Comparison of ENCODE assay signal across 25 mouse cellular contexts in genomic region chr13:47228626-47229190, GRCm38 (mm10).
A peak's percentile ranks its signal among the peaks of the same experiment; 100 is the strongest.
DNase-seq lines count a peak whose midpoint lies in the region; ATAC-seq and TF ChIP-seq lines count a peak whose summit lies in the region.
"Had no signal": no experiment of that assay in that cellular context is flagged by ENCODE, and none has a peak within 500 bp of the region (broad histone marks: within the 10 kb centered on the region; RNA-seq: fewer than 3 reads in every experiment).

No protein-coding gene starts in this region.

- H3K4me2 ChIP-seq in liver, postnatal 0 days (ENCODE audit: low read depth, low read length) = no peak overlapping the region
- H3K4me2 ChIP-seq in lung, postnatal 0 days (replicated peaks; ENCODE audit: low read depth, low read length) = no peak overlapping the region
- H3K4me2 ChIP-seq in intestine, embryonic 15.5 days (replicated peaks) = no peak overlapping the region
- H3K4me2 ChIP-seq: heart, embryonic 13.5 days; hindbrain, embryonic 12.5 days; hindbrain, embryonic 15.5 days had no signal

- no peak for ATAC-seq in liver, postnatal 0 days
- no peak for ATAC-seq in lung, postnatal 0 days
- ATAC-seq in intestine, embryonic 15.5 days = no peak
- ATAC-seq: CD4-positive, CD25-positive, alpha-beta regulatory T cell, adult 4 months; forebrain, embryonic 14.5 days; forebrain, postnatal 0 days had no signal

- TF ChIP-seq POLR2A in liver, adult 2 months (IDR thresholded peaks at IDR 0.05; ENCODE audit: extremely low read depth, insufficient read depth, low read length) = no peak

- peaks cover 13% of the 10 kb centered on the region for H3K4me1 ChIP-seq in liver, adult 2 months (ENCODE audit: control insufficient read depth, insufficient read depth, low read length)
- peaks cover 4% of the 10 kb centered on the region; the same call in 1 of the 2 replicates for H3K4me1 ChIP-seq in liver, postnatal 0 days (ENCODE audit: insufficient read depth)
- peaks cover 7% of the 10 kb centered on the region; the same call in 1 of the 2 replicates for H3K4me1 ChIP-seq in lung, postnatal 0 days (ENCODE audit: insufficient read depth, low read depth, low read length)
- 0 out of 2 replicates have a peak, but pooled peaks cover 2% of the 10 kb centered on the region for H3K4me1 ChIP-seq in intestine, embryonic 15.5 days (replicated peaks)

- DNase-seq in liver, adult 2 months (ENCODE audit: extremely low read depth, low read depth, low spot score) = peak; percentile 62
- no peak for DNase-seq in liver, postnatal 0 days
- peak; percentile 15 for DNase-seq in lung, postnatal 10 days
- no peak for DNase-seq in lung, postnatal 0 days (ENCODE audit: low spot score)
- DNase-seq in lung, postnatal 14 days = peak; percentile 25
- no peak for DNase-seq in ovary, postnatal 36 days (ENCODE audit: low spot score)
- DNase-seq: adrenal gland, adult 2 months; adrenal gland, postnatal 14 days; cerebellum, adult 18-20 months; cerebellum, adult 9-10 months; cerebellum, postnatal 14 days; forebrain, postnatal 0 days; gastrocnemius, adult 2 months; gastrocnemius, postnatal 14 days; heart, adult 18-20 months; heart, postnatal 14 days; heart, postnatal 4 days had no signal

- no peak overlapping the region for H3K4me3 ChIP-seq in liver, adult 2 months (ENCODE audit: insufficient read depth, low read depth, low read length)
- H3K4me3 ChIP-seq in liver, postnatal 0 days (ENCODE audit: low read depth, low read length) = no peak overlapping the region
- no peak overlapping the region for H3K4me3 ChIP-seq in lung, postnatal 0 days (ENCODE audit: low read depth, low read length)
- H3K4me3 ChIP-seq in macrophage (ENCODE audit: inconsistent target) = no peak overlapping the region
- H3K4me3 ChIP-seq in intestine, embryonic 15.5 days (replicated peaks) = no peak overlapping the region
- H3K4me3 ChIP-seq: gastrocnemius, adult 2 months; heart, embryonic 10.5 days; heart, embryonic 13.5 days; hindbrain, embryonic 12.5 days; hindbrain, embryonic 15.5 days had no signal

- no peak overlapping the region for H3K9ac ChIP-seq in liver, adult 2 months (ENCODE audit: low read depth, low read length)
- no peak overlapping the region for H3K9ac ChIP-seq in liver, postnatal 0 days (replicated peaks)
- H3K9ac ChIP-seq in lung, postnatal 0 days (replicated peaks; ENCODE audit: low read depth) = no peak overlapping the region
- H3K9ac ChIP-seq in intestine, embryonic 15.5 days = no peak overlapping the region
- H3K9ac ChIP-seq: forebrain, postnatal 0 days; heart, embryonic 13.5 days; hindbrain, embryonic 12.5 days; hindbrain, embryonic 15.5 days had no signal

- H3K36me3 ChIP-seq in liver, adult 2 months (ENCODE audit: control insufficient read depth, insufficient read depth, low read length) = peaks cover 24% of the 10 kb centered on the region
- H3K36me3 ChIP-seq in liver, postnatal 0 days (replicated peaks; ENCODE audit: insufficient read depth, low read length) = peaks cover 6% of the 10 kb centered on the region; the same call in 1 of the 2 replicates
- H3K36me3 ChIP-seq in lung, postnatal 0 days (ENCODE audit: insufficient read depth, low read length) = no peaks in the 10 kb centered on the region
- peaks cover 15% of the 10 kb centered on the region for H3K36me3 ChIP-seq in macrophage (ENCODE audit: inconsistent target)
- H3K36me3 ChIP-seq in intestine, embryonic 15.5 days = no peaks in the 10 kb centered on the region
- H3K36me3 ChIP-seq: heart, embryonic 10.5 days; hindbrain, embryonic 12.5 days; hindbrain, embryonic 15.5 days had no signal

- WGBS in liver, adult 2 months = 65% methylated on average over 12 of the region's 12 CpGs
- WGBS in liver, postnatal 0 days (ENCODE audit: insufficient replicate concordance) = 81% methylated on average over 12 of the region's 12 CpGs
- 54% methylated on average over 12 of the region's 12 CpGs for WGBS in lung, postnatal 0 days
- 84% methylated on average over 12 of the region's 12 CpGs for WGBS in macrophage (ENCODE audit: missing documents)
- 86% methylated on average over 12 of the region's 12 CpGs for WGBS in intestine, embryonic 15.5 days

- H3K27me3 ChIP-seq in liver, adult 2 months (ENCODE audit: control insufficient read depth, insufficient read depth, low read length) = no peaks in the 10 kb centered on the region
- H3K27me3 ChIP-seq in liver, postnatal 0 days (ENCODE audit: insufficient read depth, low read length) = no peaks in the 10 kb centered on the region
- H3K27me3 ChIP-seq in lung, postnatal 0 days (replicated peaks; ENCODE audit: insufficient read depth, low read length) = no peaks in the 10 kb centered on the region
- no peaks in the 10 kb centered on the region for H3K27me3 ChIP-seq in intestine, embryonic 15.5 days (replicated peaks)
- H3K27me3 ChIP-seq: heart, embryonic 13.5 days; hindbrain, embryonic 12.5 days; hindbrain, embryonic 15.5 days had no signal

- peaks cover 23% of the 10 kb centered on the region; the same call in 1 of the 2 replicates for H3K79me2 ChIP-seq in liver, adult 2 months (ENCODE audit: control insufficient read depth, insufficient read depth, low read length)
- H3K79me2 ChIP-seq in macrophage (ENCODE audit: inconsistent target) = peaks cover 40% of the 10 kb centered on the region

- no peaks in the 10 kb centered on the region for H3K9me3 ChIP-seq in liver, postnatal 0 days (ENCODE audit: low read length)
- no peaks in the 10 kb centered on the region for H3K9me3 ChIP-seq in lung, postnatal 0 days (ENCODE audit: low read length)
- no peaks in the 10 kb centered on the region for H3K9me3 ChIP-seq in intestine, embryonic 15.5 days
- H3K9me3 ChIP-seq: heart, embryonic 10.5 days; heart, embryonic 13.5 days; hindbrain, embryonic 12.5 days; hindbrain, embryonic 15.5 days had no signal

- H3K27ac ChIP-seq in liver, adult 2 months (replicated peaks; ENCODE audit: insufficient read depth, low read depth, low read length) = peak overlapping the region; percentile 50
- no peak overlapping the region for H3K27ac ChIP-seq in liver, postnatal 0 days (ENCODE audit: low read depth)
- no peak overlapping the region for H3K27ac ChIP-seq in lung, postnatal 0 days (ENCODE audit: low read length)
- peak overlapping the region; percentile 96 for H3K27ac ChIP-seq in macrophage
- H3K27ac ChIP-seq in intestine, embryonic 15.5 days = no peak overlapping the region
- H3K27ac ChIP-seq: gastrocnemius, adult 2 months; heart, embryonic 10.5 days; heart, embryonic 13.5 days; hindbrain, embryonic 12.5 days; hindbrain, embryonic 15.5 days had no signal

- no peak for TF ChIP-seq EP300 in liver, postnatal 0 days (IDR thresholded peaks at IDR 0.05; ENCODE audit: low read depth)
- TF ChIP-seq EP300 in lung, postnatal 0 days (IDR thresholded peaks at IDR 0.05) = no peak

- TF ChIP-seq CTCF in liver, adult 2 months (IDR thresholded peaks at IDR 0.05; ENCODE audit: low read depth, low read length) = no peak
- no peak for TF ChIP-seq CTCF in liver, postnatal 0 days (IDR thresholded peaks at IDR 0.05; ENCODE audit: low read depth)
- TF ChIP-seq CTCF in lung, postnatal 0 days (IDR thresholded peaks at IDR 0.05) = no peak

Comparison
In these comparisons a context has a peak if more than half of its experiments do, and no peak if none do; other contexts are left out.
1. DNase-seq: peak in liver, adult 2 months (single experiment), lung, postnatal 10 days (single experiment) and lung, postnatal 14 days (single experiment); none in liver, postnatal 0 days (single experiment), lung, postnatal 0 days (single experiment) and ovary, postnatal 36 days (single experiment).
2. H3K27ac ChIP-seq: peak in liver, adult 2 months (single experiment) and macrophage (single experiment); none in liver, postnatal 0 days (single experiment), lung, postnatal 0 days (single experiment) and intestine, embryonic 15.5 days (single experiment).